Mouse (Mus musculus): ENCODE data around the gene Zmynd12.

DNA sequence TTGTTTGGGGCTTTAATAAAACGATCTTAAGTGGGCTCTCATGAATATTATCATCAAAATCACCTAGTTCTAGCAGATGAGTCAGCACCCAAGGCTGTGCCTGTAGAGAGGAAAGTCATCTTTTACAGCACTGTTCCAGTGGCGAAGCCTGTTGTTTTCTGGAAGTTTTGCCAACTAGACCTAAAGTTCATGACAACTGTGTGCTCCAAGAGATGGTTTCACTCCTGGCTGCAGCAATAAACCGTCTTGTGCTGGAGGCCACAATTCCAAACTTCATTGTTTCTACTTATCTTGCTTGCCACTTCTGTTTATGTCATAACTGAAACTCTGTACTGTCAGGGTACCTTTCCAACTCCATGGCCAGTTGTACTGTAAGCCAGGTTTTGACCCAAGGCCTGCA is 5.3 kb upstream of the Zmynd12 start:
- TF ChIP-seq CTCF (IDR thresholded peaks at IDR 0.05; ENCODE audit: control insufficient read depth, insufficient read depth, insufficient read length): no peak
- TF ChIP-seq MYOG (IDR thresholded peaks at IDR 0.05; ENCODE audit: control insufficient read depth, extremely low read depth, insufficient read length): no peak
- TF ChIP-seq USF1 (IDR thresholded peaks at IDR 0.05; ENCODE audit: low read depth): no peak
